Mouse (Mus musculus): ENCODE measurements at regions not wholly inside any gene's neighbourhood (a gene's known extent, or its start where the extent isn't known, plus 50 kb on each side); places are given as distances from the start of the nearest gene placed in this dataset.

DNA sequence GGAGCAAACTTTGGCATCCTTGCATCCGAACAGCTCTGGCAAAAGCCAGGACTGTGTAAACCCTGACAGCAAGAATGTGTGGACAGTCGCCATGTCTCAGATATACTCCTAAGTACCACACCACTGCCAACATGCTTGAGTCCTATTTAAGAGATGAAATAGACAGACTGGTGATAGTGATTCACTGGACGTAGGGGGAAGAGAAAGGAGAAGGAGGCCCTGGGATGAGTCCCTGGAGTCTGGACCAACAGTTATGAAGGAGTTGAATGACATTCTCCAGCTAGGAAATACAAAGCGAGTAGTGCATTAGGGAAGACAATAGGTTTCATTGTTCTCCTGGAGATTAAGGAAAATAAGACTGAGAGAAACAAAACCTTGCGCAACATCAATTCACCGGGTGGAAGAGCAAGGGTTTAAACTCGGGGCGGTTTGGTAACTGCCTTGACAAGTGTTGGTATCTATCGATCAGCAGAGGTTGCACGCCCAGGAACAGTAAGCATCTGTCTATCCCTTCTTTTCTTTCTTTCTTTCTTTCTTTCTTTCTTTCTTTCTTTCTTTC is 54.3 kb upstream of the Nrbf2 start:
- DNase-seq (ENCODE audit: low read depth, low spot score) = no peak

DNA sequence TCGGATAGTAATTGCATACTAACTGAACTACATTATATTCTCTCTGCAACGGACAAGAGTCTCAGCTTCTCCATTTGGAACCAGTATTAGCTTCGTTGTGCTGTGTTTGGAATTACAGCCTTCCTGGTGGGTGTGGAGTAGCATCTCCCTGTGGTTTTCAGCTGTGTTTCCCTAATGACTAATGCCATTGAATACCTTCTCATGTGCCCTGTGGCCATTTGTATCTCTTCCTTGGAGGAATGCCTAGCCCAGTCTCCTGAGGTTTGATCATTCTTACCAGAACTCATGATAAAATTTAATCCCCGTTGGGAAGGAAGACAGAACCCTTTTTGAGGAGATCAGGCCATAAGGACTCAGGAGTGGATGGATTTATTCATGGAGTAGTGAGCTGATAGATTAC is 59.6 kb upstream of the Nrbf2 start:
- DNase-seq (ENCODE audit: low read depth, low spot score) = no peak

DNA sequence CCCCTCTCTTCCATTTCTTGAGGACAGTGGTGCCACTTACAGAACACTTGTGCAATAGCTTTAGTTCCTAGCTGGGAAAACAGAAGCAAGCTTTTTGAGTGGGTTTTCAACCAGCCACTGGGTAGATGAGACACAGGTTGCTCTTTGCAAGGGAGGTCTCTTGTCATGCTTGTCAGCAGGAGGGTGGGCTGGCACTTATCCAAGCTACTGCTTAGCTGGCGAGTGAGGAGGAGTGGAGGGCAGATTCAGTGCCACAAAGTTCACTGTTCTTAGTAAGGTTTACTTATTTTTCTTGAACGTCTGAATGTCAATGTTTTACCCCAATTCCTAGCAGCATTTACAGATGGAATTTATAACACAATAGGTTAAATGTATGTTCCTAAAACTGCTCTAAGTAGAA is 65.9 kb upstream of the Nrbf2 start:
- no peak for DNase-seq (ENCODE audit: low read depth, low spot score)

DNA sequence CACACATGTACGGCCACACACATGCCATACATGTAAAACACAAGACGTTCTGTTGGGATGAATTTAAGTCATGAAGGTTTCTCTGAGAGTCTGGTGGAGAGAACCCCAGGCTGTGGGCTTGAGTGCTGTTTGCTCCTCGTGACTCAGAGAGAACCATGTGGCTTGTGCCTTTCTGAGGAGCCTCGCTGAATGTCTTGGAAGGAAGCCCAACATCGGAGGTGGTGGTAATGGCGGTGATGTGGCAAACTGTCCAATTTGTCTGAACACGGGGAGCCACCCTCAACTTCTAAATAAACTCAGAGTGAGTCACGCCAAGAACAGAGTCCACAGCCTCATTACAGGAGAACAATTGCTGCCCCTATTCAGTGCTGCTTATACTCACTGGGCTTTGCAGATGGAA is 75.7 kb upstream of the Nrbf2 start:
- no peak for DNase-seq (ENCODE audit: low read depth, low spot score)

DNA sequence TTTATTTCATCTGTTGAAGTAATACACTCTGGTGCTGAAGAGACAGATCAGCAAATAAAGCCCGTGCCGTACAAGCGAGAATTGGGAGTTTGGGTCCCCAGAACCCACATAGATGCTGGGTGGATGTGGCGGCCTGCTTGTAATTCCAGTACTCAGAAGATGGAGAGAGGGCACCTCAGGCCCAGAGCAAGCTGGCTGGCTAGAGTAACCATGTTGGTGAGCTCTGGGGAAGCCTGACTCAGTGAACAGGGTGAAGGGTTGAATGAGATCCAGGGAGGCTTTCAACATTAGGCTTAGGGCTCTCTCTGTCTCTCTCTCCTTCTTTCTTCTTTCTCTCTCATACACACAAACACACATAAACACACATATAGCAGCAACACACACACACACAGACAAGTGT is 76.2 kb upstream of the Nrbf2 start:
- DNase-seq (ENCODE audit: low read depth, low spot score) = no peak

DNA sequence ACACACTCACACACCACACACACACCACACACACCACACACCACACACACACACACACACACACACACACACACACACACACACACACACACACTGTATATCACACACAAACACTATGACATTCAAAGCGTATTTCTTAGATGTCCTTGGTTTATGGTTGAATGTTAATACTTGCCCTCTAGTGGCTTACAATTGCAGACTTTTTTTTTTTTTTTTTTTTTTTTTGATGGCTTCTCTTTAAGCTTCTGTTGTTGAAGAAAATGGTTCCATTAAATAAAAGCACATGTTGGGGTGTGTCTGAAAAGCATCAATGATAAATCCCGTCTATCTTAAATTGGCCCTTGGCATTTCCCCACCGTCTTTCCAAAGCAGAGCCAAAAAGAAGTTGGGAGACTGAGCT is 79.5 kb upstream of the Nrbf2 start:
- DNase-seq (ENCODE audit: low read depth, low spot score) = no peak

DNA sequence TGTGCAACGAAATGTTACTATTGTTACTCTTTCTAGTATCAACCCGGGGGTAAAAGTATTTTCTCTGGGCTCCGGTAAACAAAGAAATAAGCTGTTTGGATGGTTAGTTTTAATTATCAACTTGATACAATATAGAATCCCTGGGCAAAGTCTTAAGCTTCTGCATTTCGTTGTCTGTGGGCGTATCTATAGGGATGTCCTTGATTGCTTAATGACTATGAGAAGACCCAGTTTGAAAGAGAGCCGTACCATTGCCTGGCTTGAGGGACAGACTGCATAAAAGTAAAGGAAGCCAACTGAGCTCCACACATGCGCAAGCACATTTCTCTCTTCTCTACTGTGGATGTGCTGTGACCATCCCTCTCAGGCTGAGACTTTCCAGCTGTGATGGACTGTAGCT is 80.1 kb upstream of the Nrbf2 start:
- DNase-seq (ENCODE audit: low read depth, low spot score) = no peak

DNA sequence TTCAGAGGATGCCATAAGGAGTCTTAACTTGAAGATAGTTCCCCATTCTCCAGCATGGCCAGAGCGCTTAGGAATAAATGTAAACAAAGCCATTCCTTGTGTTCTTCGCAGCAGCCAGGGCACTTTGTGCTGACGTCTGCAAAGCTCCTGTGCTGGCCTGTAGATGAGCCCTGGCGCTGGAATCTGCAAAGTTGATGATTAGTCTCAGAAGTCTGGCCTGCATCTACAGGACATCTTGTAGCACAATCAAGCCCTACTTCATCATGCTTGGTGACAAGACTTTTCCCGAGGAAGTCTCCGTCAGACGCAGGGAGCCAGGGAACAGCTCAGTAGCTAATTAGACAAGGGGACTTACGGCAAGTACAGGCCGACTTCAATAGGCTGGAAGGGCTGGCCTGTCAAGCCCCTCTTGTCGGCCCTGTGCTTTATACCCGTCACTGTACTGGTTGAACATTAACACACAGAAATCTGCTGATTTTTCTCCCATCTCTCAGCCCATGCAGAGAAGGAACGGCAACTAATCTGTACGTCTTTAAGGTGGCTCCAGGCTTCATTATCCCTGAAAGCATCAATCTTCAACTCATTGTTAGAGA is 87.6 kb upstream of the Nrbf2 start:
- no peak for DNase-seq (ENCODE audit: low read depth, low spot score)

DNA sequence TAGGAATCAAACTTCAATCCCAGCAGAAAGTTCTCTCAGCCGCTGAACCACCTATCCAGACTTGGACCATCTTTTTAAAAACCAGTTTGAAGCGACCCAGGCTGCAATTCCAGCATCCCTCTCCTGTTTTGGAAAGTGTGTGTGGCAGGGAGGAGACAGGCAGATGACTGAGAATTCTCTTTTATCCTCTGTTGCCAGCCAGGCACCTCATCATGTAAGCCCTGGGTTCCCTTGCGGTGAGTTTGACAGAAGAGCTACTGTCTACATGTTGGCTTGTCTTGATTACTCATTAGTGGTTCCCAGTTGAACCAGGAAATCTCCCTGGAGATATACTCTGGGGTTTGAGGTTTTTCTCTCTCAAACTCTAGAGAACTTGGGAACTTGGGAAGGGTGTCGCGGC is 91.5 kb upstream of the Nrbf2 start:
- DNase-seq (ENCODE audit: low read depth, low spot score) = no peak

DNA sequence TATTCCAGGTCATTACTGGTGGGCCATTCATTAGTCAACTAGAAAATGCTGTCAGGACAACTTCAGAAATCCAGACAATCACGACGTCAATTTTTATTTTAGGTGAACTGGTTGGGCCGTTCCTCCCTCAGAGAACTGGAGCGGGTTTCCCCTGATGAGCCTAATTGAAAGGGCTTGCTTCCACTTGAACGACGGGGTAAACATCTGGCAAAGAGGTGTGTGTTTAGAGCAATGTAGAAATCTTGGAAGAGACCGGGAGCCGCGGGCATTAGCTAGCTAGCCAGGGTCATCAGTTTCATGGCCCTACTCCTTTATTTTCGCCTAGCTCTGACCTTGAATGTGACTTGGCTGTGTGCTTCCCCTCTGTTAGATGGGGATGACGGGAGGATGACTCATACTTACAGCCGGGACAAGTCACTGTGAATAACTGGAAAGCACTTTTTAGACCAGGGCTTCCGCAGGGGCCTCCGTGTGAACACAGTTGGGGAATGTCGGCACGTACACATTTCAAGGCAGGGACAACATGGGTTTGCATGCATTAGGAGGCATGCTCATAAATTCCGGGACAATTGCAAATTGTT is 92.6 kb upstream of the Nrbf2 start:
- no peak for DNase-seq (ENCODE audit: low read depth, low spot score)

DNA sequence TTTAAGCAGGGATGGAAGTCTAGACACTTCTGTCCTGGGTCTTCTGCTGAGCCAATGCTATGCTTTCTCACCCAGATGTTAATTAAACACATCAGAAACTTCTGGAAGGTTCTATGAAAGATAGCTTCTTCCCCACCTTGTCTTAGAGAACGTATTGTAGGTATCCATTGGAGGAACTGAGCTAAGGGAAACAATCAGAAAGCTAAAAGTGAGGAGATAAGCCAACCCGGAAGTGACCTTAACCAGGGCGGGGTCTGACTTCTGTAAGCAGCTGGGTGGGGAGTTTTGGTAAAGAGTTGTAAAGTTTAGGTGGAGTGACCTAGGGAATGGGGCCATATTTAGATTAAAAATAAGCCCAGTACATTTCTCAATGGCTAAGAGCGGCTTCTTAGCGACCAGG is 95.1 kb upstream of the Nrbf2 start:
- no peak for DNase-seq (ENCODE audit: low read depth, low spot score)

DNA sequence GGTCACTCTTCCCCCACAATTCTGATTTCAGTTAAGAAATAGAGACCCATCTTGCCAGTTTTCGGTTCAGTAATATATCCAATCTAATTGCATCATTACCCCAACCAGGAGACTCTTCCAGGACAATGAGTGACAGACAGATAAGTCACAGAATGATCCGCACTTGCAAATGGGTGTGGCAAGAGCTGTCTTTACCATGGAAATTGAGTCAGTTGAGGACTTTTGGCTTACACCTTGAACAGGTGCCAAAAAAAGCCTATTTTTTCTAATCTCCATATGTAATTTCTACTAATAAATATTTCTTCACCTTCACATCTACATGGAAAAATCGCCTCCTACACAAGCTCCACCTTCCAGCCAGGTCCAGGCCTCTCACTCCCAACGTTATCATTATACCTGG is 98.2 kb upstream of the Nrbf2 start:
- no peak for DNase-seq (ENCODE audit: low read depth, low spot score)

DNA sequence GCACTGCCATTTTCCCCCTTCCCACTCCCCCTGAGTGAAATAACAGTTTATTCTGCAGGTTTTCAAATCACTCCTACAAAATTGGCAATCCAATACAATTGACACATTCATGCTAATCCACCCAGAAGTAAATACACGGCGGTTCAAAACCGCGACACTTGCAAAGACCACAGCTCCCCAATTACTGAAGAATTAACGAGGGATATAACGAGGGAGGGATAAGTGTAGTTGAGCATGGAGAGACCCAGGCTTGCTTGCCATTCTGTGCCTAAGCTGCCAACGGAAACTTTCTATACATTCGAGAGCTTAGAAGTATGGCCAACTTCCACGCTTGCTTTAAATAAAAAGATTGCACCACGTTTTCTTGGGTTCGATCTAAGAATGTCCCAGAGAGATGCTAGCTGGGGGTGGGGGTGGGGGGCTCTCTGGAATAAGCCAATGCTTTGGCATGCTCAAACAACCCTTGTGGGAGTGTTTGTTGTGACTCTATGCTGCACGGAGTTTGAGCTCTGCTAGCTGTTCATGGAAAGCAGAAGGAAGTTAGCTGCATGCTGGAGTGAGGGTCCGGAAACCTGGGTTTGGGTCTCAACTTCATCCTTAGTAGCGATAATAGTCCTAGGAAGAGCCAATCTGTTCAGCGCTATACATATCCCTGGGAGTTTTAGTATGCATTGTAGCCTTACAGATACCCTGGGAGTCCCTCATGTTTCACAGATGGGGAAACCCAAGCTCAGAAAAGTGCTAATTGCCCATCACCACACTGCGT is 98.9 kb upstream of the Nrbf2 start:
- DNase-seq (ENCODE audit: low read depth, low spot score) = no peak

DNA sequence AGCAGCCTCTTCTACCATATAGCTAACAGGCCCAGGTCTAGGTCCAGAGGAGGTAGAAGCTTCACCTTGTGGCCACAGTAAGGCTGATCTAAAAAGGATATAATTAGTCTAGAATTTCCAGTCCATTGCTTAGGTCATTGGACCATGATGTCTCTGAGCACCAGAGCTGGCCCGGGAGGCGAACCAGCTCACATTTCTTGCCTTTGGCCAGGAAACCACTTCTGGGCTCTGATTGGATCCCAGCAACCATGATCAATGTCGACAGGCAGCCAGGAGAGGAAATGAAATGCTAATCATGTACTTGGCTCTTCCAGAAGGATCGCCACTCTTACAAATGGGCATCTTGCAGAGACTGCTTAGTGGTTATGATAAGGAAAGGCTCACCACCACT is 99.5 kb upstream of the Nrbf2 start:
- peak; percentile 14 for DNase-seq (ENCODE audit: low read depth, low spot score)

DNA sequence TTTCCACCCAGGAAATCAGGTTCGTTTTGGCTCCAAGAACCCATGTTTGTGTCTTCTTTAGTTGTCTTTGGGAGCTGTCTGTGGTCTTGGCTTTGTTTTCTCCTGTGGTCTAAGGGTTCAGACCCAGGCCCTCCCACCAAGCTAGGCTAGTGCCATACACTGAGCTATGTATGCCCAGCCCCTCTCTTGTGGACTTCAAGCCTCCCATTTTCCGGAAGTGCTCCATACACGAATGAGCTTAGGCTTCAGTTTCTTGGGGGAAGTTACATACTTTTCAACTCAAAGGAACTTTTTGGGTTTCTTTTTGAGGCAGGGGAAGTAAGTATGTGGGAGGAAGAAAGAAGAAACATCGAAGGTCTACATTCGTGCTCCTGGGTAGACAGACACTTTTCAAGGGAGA is 100.9 kb upstream of the Nrbf2 start:
- DNase-seq (ENCODE audit: low read depth, low spot score) = peak; percentile 10

DNA sequence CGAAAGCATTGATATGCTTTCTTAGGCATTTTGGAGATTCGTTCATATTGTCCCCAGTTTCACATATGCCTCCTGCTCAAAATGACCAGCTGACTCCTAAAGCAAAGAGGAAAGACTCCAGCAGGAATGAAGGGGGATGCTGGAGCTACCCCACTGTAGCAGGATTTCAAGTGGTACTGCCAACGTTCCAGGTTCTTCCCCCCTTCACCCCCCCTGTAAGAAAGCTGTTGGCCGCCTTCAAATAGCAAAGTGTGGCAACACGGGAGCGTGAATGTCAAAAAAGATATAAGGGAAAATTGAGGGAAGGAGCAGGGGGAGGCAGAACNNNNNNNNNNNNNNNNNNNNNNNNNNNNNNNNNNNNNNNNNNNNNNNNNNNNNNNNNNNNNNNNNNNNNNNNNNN is 103.7 kb upstream of the Nrbf2 start:
- no peak for DNase-seq (ENCODE audit: low read depth, low spot score)

DNA sequence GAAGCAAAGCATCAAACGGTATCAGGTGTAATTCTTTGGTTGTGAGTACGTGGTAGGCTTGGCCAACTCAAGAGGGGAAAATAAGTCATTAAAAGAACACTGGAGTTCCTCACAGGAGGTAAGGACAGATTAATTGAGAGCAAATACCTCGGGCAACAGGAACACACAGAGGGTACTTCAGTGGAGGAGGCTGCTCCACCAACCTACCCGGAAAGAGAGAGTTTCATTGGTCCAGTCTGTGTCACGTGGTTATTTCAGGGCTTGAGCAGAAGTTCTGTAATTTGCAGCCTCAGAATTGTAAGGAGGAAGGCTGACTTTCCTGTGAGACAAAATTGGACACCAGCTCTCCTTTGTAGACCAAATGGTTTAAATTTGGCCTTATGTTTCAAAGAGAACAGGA is 115.3 kb upstream of the Nrbf2 start:
- DNase-seq (ENCODE audit: low read depth, low spot score) = no peak

DNA sequence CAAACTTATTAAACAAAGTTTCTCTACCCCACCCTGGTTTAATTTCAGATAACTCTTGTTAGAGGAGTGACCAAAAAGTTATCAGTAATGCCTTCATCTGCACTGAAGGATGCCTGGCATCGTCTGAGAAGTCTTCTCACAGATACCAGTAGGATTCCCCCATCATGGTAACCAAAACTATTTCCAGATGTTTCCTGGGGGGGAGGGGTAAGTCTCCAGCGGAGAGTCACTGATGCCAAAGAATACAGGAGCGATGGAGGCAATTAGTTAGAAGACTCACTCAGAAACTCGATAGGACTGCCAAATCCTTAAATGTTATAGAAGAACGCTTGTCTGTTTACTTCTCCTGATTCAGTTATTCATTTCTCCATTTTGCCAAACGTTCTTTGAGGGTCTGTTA is 116.3 kb upstream of the Nrbf2 start:
- DNase-seq (ENCODE audit: low read depth, low spot score) = no peak

DNA sequence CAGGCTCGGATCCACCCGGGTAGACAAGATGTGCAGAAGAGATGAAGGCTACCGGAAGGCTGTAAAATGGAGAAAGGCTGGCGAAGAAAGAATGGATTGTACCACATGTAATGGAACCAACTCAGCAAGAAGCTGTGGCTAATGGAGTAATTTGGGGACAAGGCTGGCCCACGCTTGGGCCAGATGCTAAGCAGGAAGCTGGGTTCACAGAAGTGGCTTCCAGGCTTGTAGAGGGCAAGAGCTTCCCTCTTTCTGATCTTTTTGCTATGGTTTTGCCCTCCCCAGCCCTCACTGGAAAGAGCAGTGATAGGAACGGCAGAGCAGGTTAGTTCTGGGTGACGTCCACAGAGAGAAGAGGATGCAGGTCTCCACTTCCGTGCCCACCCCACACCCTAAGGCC is 117.7 kb upstream of the Egr2 start:
- no peak for DNase-seq (ENCODE audit: low read depth, low spot score)

DNA sequence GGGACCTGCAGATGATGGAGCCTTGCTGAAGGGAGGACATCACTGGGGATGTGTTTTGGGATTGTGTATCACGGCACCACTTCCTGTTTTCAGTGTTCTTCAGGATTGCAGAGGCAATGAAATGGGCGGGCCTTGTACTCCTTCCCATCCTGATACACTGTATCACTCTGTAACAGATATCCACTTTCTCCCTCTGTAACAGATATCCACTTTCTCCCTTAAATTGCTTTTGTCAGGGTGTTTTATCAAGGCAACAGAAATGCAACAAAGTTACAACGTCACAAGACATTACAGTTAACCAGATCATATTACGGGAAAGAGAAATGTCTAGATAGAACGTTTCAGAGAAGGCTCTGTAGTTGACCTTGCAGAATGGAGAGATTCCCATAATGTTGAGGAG is 114.5 kb upstream of the Egr2 start:
- DNase-seq (ENCODE audit: low read depth, low spot score) = no peak

DNA sequence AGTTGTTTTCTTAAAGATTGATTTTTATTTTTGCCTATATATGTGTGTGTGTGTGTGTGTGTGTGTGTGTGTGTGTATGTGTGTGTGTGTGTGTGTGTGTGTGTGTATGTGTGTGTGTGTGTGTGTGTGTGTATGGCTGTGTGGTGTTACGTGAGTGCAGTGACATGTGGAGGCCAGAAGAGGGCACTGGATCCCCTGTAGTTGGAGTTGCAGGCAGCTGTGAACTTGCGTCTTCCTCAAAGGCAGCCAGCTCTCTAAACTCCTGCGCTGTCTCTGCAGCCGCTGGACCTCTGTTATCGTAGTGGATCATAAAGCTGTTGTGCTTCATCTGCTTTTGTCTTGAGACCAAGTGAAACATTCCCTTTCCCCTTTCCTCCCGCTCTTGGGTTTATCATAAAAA is 109.9 kb upstream of the Egr2 start:
- DNase-seq (ENCODE audit: low read depth, low spot score) = no peak

DNA sequence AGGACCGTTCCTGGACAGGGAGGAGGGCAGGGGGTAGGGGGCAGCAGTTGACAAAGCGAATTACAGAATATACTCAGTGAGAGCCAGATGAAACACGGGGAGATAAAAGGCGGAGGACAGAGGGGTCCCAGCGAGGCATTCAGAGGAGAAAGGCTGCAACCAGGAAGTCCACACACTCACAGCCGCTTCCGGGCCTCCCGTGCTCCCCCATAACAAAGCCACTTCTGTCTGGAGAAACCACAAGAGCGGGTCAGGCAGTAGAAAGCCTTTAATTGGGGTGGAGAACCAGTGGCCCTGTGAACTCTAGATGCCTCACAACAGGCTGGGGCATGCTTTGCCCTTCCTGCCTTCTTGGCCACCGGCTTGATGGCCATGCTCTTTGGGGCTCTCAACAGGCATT is 108.1 kb upstream of the Egr2 start:
- DNase-seq (ENCODE audit: low read depth, low spot score) = no peak

DNA sequence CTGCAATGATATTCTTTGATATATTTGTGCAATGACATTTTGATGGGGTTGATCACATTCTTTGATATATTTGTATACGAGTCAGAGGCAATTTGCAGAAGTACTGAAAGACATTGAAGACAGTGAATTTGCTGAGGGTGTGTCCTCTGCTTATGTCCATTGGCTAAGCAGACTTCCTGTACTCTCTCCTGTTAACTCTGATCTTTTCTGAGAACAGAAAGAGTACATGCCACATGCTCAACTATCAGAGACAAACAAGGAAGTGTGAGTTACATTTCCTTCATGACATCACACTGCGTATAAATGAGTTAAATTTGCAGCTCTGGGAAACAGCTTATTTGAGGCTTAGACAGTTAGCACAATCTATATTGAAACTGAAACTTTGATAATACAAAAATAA is 104.5 kb upstream of the Egr2 start:
- no peak for DNase-seq (ENCODE audit: low read depth, low spot score)
